Mouse (Mus musculus): ENCODE measurements around the gene Smtn.

Smtn gene

DNA sequence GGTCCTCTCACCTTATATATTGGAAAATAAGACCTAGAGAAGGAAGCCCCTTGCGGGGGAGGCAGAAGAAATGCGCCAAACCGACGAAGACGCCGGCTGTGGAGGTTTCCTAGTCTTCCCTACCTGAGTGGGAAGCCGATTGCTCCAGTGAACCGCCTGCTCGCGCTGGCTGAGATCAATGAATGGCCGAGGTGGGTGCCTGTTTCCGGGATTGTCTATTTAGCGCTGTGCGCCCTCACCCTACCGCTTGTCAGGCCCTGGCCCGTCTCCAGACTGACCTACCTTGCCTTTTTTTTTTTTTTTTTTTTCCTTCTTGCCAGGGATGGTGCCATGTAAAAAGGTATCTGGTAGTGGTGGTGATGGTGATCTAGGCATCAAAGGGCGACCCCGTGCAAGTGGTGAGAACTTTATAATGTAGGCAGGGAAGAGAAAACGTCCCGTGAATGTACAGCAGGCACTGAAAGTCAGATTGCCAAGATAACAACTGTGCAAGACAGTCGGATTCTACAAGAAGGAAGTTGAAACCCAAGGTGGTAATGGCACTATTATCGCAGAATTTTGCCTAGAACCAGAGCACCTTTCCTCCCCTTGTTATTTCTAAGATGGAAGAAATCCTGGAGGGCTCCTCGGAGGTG is at the start of gene Smtn:
TSS of gene Smtn (minus strand) at position 162 of the 635 bp plus-strand sequence.
- Histone ChIP-seq H3K9me3 (ENCODE audit: low read length) (peaks cover 6% of the 10 kb centered on the region), H3K4me1 (replicated peaks; ENCODE audit: low read depth, low read length) (peaks cover 84% of the 10 kb centered on the region), H3K36me3 (ENCODE audit: insufficient read depth, low read length) (peaks cover 8% of the 10 kb centered on the region), H3K4me3 (replicated peaks; ENCODE audit: low read length) (peak within 1 kb of the TSS; percentile 84), H3K27me3 (ENCODE audit: insufficient read depth, low read length) (peaks cover 7% of the 10 kb centered on the region; the same call in 1 of the 2 replicates)
- no peak for TF ChIP-seq NANOG (IDR thresholded peaks at IDR 0.05; ENCODE audit: borderline replicate concordance, low read length)
- TF ChIP-seq CTCF (conservative IDR thresholded peaks at IDR 0.05; ENCODE audit: low read length): no peak
- TF ChIP-seq POU5F1 (IDR thresholded peaks at IDR 0.05; ENCODE audit: borderline replicate concordance, low read length): no peak

DNA sequence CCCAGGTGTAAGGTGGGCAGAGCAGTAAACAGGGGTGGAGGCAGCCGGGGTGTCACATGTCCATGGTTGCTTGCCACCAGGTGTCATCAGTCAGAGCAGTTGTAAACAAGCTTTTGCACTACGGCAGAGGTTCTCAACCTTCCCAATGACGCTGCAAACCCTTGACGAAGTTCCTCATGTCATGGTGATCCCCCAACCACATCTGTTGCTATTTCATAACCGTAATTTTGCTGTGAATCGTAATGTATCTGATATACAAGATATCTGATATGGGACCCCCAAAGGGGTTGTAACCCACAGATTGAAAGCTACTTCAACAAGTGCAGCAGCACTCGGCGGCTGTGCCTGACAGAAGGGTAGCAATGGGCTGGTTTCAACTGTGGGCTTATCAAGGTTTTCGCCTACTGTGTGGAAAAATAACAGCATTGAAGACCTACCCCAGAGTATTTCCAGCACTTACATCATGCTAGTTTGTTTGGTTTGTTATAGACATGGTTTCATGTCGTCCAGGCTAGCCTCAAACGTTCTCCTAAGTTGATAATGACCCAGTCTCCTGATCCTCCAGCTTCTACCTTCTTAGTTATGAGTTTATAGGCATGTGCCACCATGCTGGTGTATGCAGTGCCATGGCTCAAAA is 47.7 kb upstream of the Smtn start:
- Histone ChIP-seq H3K4me1 (replicated peaks; ENCODE audit: low read depth, low read length) (peaks cover 10% of the 10 kb centered on the region), H3K9me3 (ENCODE audit: low read length) (no peaks in the 10 kb centered on the region), H3K36me3 (ENCODE audit: insufficient read depth, low read length) (no peaks in the 10 kb centered on the region), H3K27me3 (ENCODE audit: insufficient read depth, low read length) (no peaks in the 10 kb centered on the region), H3K4me3 (replicated peaks; ENCODE audit: low read length) (no peak overlapping the region)
- no peak for TF ChIP-seq NANOG (IDR thresholded peaks at IDR 0.05; ENCODE audit: borderline replicate concordance, low read length)
- no peak for TF ChIP-seq POU5F1 (IDR thresholded peaks at IDR 0.05; ENCODE audit: borderline replicate concordance, low read length)
- TF ChIP-seq CTCF (conservative IDR thresholded peaks at IDR 0.05; ENCODE audit: low read length): no peak

DNA sequence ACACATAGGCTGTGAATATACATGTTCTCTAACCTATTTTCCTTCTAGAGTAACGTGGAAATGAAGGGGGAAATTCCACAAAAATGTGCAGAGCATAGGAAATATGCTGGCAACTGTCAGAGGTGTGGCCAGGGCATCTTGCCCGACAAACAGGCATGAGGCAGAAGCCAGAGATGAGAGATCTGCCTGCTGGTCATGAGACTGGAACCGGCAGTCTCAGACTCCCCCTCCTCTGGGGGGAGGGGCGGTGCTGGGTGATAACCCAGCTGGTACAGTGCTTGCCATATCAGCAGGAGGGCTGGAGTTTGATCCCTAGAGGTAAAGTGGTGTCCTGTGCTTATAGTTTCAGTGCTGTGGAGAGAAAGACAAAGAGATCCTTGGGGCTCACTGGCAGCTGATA is 46.9 kb upstream of the Smtn start:
- H3K9me3 ChIP-seq (ENCODE audit: low read length): no peaks in the 10 kb centered on the region
- H3K27me3 ChIP-seq (ENCODE audit: insufficient read depth, low read length): no peaks in the 10 kb centered on the region
- no peak overlapping the region for H3K4me3 ChIP-seq (replicated peaks; ENCODE audit: low read length)
- H3K36me3 ChIP-seq (ENCODE audit: insufficient read depth, low read length): no peaks in the 10 kb centered on the region
- peaks cover 10% of the 10 kb centered on the region for H3K4me1 ChIP-seq (replicated peaks; ENCODE audit: low read depth, low read length)
- TF ChIP-seq POU5F1 (IDR thresholded peaks at IDR 0.05; ENCODE audit: borderline replicate concordance, low read length) (no peak), CTCF (conservative IDR thresholded peaks at IDR 0.05; ENCODE audit: low read length) (no peak), NANOG (IDR thresholded peaks at IDR 0.05; ENCODE audit: borderline replicate concordance, low read length) (no peak)

DNA sequence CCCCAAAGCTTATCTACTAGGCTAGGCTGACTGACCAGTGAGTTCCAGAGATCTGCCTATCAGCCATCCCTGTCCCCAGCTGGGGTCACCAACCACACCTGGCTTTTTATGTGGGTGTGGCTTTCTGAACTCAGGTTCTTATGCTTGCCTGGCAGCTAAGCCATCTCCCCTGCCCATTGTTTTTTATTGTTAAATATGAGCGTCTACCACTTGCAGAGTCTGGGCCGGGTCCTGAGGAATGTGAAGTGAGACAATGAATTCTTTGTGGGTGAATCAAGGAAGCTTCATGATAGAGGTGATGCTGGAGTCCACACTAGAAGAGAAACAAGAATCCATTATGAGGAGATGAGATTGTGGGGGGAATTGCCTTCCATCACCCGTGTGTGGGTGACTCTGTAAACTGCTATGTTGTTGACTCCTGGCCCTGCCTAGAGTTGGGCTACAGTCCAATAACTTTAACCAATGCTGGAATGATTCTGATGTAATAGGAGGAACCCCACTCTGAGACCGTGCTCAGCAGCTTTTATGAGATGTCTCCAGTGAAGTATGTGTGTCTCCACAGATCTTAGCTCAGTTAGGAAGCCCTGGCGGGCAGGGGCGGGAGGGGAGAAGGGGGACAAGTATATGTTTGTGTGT is 45.7 kb upstream of the Smtn start:
- Histone ChIP-seq H3K4me3 (replicated peaks; ENCODE audit: low read length) (no peak overlapping the region), H3K9me3 (ENCODE audit: low read length) (no peaks in the 10 kb centered on the region), H3K27me3 (ENCODE audit: insufficient read depth, low read length) (no peaks in the 10 kb centered on the region), H3K4me1 (replicated peaks; ENCODE audit: low read depth, low read length) (peaks cover 10% of the 10 kb centered on the region), H3K36me3 (ENCODE audit: insufficient read depth, low read length) (no peaks in the 10 kb centered on the region)
- TF ChIP-seq NANOG (IDR thresholded peaks at IDR 0.05; ENCODE audit: borderline replicate concordance, low read length): no peak
- no peak for TF ChIP-seq POU5F1 (IDR thresholded peaks at IDR 0.05; ENCODE audit: borderline replicate concordance, low read length)
- TF ChIP-seq CTCF (conservative IDR thresholded peaks at IDR 0.05; ENCODE audit: low read length): no peak

DNA sequence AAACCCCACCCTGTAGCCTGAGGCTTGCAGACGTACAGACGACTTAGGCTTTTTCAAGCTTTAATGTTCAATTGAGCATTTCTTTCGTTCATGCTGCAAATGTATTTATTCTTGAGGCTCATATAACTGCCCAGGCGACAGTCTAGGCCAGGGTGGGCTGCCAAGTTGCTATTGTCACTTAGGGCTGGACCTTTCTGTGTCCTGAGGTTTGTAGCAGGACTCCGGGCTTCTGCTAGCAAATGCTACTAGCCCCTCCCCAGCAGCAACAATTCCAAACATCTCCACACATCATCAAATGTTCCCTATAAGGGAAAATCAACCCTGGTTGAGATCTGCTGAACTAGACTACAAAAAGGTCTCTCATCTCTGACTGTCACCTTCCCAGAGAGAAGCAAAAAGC is 42.7 kb upstream of the Smtn start:
- Histone ChIP-seq H3K4me3 (replicated peaks; ENCODE audit: low read length) (no peak overlapping the region), H3K9me3 (ENCODE audit: low read length) (no peaks in the 10 kb centered on the region), H3K4me1 (replicated peaks; ENCODE audit: low read depth, low read length) (peaks cover 15% of the 10 kb centered on the region), H3K27me3 (ENCODE audit: insufficient read depth, low read length) (no peaks in the 10 kb centered on the region; the same call in 1 of the 2 replicates), H3K36me3 (ENCODE audit: insufficient read depth, low read length) (no peaks in the 10 kb centered on the region)
- no peak for TF ChIP-seq CTCF (conservative IDR thresholded peaks at IDR 0.05; ENCODE audit: low read length)

DNA sequence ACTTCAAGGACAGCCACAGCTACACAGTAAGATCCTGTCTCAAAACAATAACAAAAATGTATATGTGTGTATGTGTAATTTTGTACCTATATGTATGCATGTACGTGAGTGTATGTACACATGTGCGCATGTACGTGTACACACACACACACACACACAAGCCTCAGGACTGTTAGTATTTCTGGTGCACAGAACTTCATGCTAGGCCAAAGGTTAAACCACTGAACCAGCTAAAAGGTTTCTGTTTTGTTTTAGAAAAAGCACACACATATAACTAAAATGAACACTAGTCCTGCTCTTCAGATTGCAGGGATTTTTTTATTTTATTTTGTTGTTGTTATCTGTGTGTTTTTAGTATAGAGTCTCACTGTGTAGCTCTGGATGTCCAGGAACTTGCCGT is 41.5 kb upstream of the Smtn start:
- no peaks in the 10 kb centered on the region; the same call in 1 of the 2 replicates for H3K27me3 ChIP-seq (ENCODE audit: insufficient read depth, low read length)

DNA sequence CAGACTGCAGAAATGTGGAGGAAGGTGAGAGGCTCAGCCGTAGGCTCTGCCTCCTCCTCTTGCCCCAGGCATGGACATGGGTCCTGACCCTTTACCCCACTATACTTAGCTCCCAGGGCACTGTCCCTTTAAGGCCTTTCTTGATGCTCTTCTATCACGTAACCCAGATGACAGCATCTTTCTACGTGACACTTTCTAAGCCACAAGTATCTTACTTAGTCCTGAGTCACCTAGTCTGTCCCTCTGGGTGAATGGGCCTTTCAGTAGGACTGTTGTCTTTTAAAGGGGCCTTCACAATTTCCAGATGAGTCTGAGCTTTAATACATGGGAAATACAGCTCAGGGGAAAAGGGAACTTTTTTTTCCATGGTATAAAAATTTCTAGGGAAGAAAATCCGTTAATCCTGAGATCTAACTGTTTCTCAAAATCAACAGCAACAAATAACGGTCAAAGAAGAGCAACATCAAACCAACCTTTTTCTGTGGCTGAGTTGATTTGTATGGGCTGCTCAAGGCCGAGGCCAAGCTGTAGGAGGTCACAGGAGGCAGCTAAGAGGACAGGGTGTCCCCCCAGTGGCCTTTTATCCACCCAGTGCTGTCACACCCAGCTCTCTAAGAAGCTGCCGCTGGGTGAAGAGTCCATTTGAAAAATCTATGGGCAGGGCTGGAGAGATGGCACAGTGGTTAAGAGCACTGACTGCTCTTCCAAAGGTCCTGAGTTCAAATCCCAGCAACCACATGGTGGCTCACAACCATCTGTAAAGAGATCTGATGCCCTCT is 40.1 kb upstream of the Smtn start:
- H3K4me1 ChIP-seq (replicated peaks; ENCODE audit: low read depth, low read length): peaks cover 16% of the 10 kb centered on the region
- no peaks in the 10 kb centered on the region for H3K9me3 ChIP-seq (ENCODE audit: low read length)
- H3K4me3 ChIP-seq (replicated peaks; ENCODE audit: low read length): no peak overlapping the region
- H3K27me3 ChIP-seq (ENCODE audit: insufficient read depth, low read length): no peaks in the 10 kb centered on the region; the same call in 1 of the 2 replicates
- H3K36me3 ChIP-seq (ENCODE audit: insufficient read depth, low read length): no peaks in the 10 kb centered on the region
- TF ChIP-seq CTCF (conservative IDR thresholded peaks at IDR 0.05; ENCODE audit: low read length) (no peak), POU5F1 (IDR thresholded peaks at IDR 0.05; ENCODE audit: borderline replicate concordance, low read length) (no peak), NANOG (IDR thresholded peaks at IDR 0.05; ENCODE audit: borderline replicate concordance, low read length) (no peak)

More for the DNA sequence above, 41.5 kb upstream of the Smtn start:
- peaks cover 19% of the 10 kb centered on the region for H3K4me1 ChIP-seq (replicated peaks; ENCODE audit: low read depth, low read length)
- H3K4me3 ChIP-seq (replicated peaks; ENCODE audit: low read length): no peak overlapping the region
- H3K9me3 ChIP-seq (ENCODE audit: low read length): no peaks in the 10 kb centered on the region
- TF ChIP-seq POU5F1 (IDR thresholded peaks at IDR 0.05; ENCODE audit: borderline replicate concordance, low read length): no peak
- TF ChIP-seq NANOG (IDR thresholded peaks at IDR 0.05; ENCODE audit: borderline replicate concordance, low read length): no peak
- TF ChIP-seq CTCF (conservative IDR thresholded peaks at IDR 0.05; ENCODE audit: low read length): no peak
- no peaks in the 10 kb centered on the region for H3K36me3 ChIP-seq (ENCODE audit: insufficient read depth, low read length)

All from E14TG2a.4 (cell line).